Mouse (Mus musculus) myocyte (in vitro differentiated cells): Measurements from ENCODE around the gene Aim2.

ENCODE experiments used
- CEBPB ChIP-seq: IDR thresholded peaks from 2 replicates; pipeline ENCODE4 v1.6.1; 2011; ENCODE audit warnings: mild to moderate bottlenecking, moderate library complexity; ENCODE audit not compliant: poor library complexity, insufficient read depth, severe bottlenecking
- POLR2A ChIP-seq: IDR thresholded peaks from one replicate; pipeline ENCODE4 v1.6.1; 2011; ENCODE audit warnings: low read depth, mild to moderate bottlenecking, control low read depth, moderate library complexity; ENCODE audit not compliant: insufficient read length
- POLR2AphosphoS2 ChIP-seq: IDR thresholded peaks from one replicate; pipeline ENCODE4 v1.6.1; 2011; ENCODE audit warnings: low read depth, control low read depth; ENCODE audit not compliant: insufficient read length
- TCF12 ChIP-seq: IDR thresholded peaks from one replicate; pipeline ENCODE4 v1.6.1; 2011; ENCODE audit warnings: mild to moderate bottlenecking, control low read depth; ENCODE audit not compliant: poor library complexity, insufficient read depth, severe bottlenecking
- USF1 ChIP-seq: IDR thresholded peaks from one replicate; pipeline ENCODE4 v1.6.1; 2011; ENCODE audit warnings: low read depth, mild to moderate bottlenecking, control low read depth, moderate library complexity

DNA sequence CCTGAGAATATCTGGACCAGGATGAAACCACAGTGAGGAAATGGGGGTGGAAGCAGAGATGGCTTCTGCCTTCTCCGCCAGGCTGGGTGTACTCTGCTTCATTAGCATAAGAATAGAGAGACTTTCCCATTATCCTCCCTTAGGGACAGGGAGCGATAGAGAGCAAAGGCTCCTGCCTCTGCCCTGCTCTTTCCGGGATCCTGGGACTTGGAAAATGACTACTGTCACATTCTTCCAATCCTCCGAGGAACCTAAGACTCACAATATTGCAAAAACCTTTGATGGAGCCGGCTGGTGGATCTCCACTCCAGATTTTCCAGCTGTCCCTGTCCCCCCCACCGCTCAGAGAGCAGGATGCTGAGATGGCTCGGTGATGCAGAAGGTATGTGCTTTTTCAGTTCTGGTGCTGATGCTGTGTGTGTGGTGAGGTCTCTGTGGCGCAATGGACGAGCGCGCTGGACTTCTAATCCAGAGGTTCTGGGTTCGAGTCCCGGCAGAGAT is 39.3 kb downstream of the Aim2 start:
- TF ChIP-seq POLR2A (no peak), POLR2AphosphoS2 (no peak), TCF12 (no peak), CEBPB (no peak), USF1 (no peak)
